Mouse (Mus musculus) heart, postnatal 25 days (tissue): ENCODE data around the gene Zkscan14. TPM values are rescaled to one million over a fixed set of nuclear protein-coding genes. Genes with fewer than 3 reads are reported as not detected.

Experiments used
- DNase-seq: peaks from one replicate; pipeline ENCODE4 v3.0.0; 2022; ENCODE audit warnings: low spot score
- intact Hi-C: fragments of 180-260 bp; cut with DNase I; formaldehyde crosslinking; loops from one replicate; pipeline ENCODE4 v1.15.1; 2025
- total RNA-seq, 2 experiments: library from RNA; stranded (reverse); gene quantifications; 2 replicates each; pipeline ENCODE4 v1.2.3; 2021

Gene Zkscan14
- total RNA-seq, 2 experiments from 2014 or later: 6.2 to 7.2 TPM

- DNase-seq: no peak
- intact Hi-C loops: loop anchor here (2.0 kb wide), 1 partner anchor 24 kb away; no protein-coding TSS in a partner anchor
Measured at GRCm38 (mm10) chr5:145205041-145205440, 3.4 kb upstream of the Zkscan14 start.

- intact Hi-C loops: loop anchor here (2.0 kb wide), 1 partner anchor 25 kb away; no protein-coding TSS in a partner anchor
- DNase-seq: peak; percentile 97
Measured at GRCm38 (mm10) chr5:145203936-145204691, 2.4 kb upstream of the Zkscan14 start, which contains the start of gene Zkscan5. Zkscan5 (plus strand) TSS chr5:145204562.

- intact Hi-C loops: no loop called here
- DNase-seq: no peak
Measured at GRCm38 (mm10) chr5:145202446-145202845, 778 bp upstream of the Zkscan14 start.

GRCm38 (mm10) chr5:145200387-145200786 lies 1.3 kb downstream of the Zkscan14 start:
- DNase-seq: no peak
- intact Hi-C loops: no loop called here

GRCm38 (mm10) chr5:145191962-145192361 lies 9.7 kb downstream of the Zkscan14 start, which contains the start of gene Atp5j2:
Atp5j2 (minus strand) TSS chr5:145192062.
- intact Hi-C loops: loop anchor here (2.0 to 5.0 kb wide), 2 partner anchors 25 to 40 kb away; partner anchors contain the start of genes Cpsf4, Ptcd1 and Zfp655
- DNase-seq: no peak

- intact Hi-C loops: loop anchor here (2.0 to 5.0 kb wide), 2 partner anchors 24 to 41 kb away; partner anchors contain the start of genes Cpsf4, Ptcd1 and Zfp655
- DNase-seq: peak; percentile 78
Measured at GRCm38 (mm10) chr5:145190875-145191798, 10.5 kb downstream of the Zkscan14 start.

GRCm38 (mm10) chr5:145190373-145190772 lies 11.3 kb downstream of the Zkscan14 start:
- DNase-seq: no peak
- intact Hi-C loops: loop anchor here (2.0 to 5.0 kb wide), 2 partner anchors 24 to 42 kb away; partner anchors contain the start of genes Cpsf4, Ptcd1 and Zfp655

- DNase-seq: no peak
- intact Hi-C loops: no loop called here
Measured at GRCm38 (mm10) chr5:145189416-145189815, 12.3 kb downstream of the Zkscan14 start.

- DNase-seq: no peak
- intact Hi-C loops: no loop called here
Measured at GRCm38 (mm10) chr5:145185244-145185643, 16.4 kb downstream of the Zkscan14 start.

- no peak for DNase-seq
- intact Hi-C loops: no loop called here
Measured at GRCm38 (mm10) chr5:145178461-145178980, 23.1 kb downstream of the Zkscan14 start.

GRCm38 (mm10) chr5:145167306-145167661 lies 34.4 kb downstream of the Zkscan14 start:
- DNase-seq: no peak

GRCm38 (mm10) chr5:145166536-145167305 lies 34.9 kb downstream of the Zkscan14 start, which contains the start of the genes Ptcd1 and Cpsf4:
Ptcd1 (minus strand) TSS chr5:145167108.
Cpsf4 (plus strand) TSS chr5:145167213.
- intact Hi-C loops: loop anchor here (2.0 kb wide), 2 partner anchors 24 to 26 kb away; partner anchors contain the start of genes Bud31 and Pdap1
- DNase-seq: peak; percentile 97

More at GRCm38 (mm10) chr5:145167306-145167661, 34.4 kb downstream of the Zkscan14 start:
- intact Hi-C loops: loop anchor here (2.0 kb wide), 2 partner anchors 24 to 26 kb away; partner anchors contain the start of genes Bud31 and Pdap1

- DNase-seq: no peak
- intact Hi-C loops: no loop called here
Measured at GRCm38 (mm10) chr5:145165184-145165583, 36.5 kb downstream of the Zkscan14 start.

- intact Hi-C loops: no loop called here
- DNase-seq: no peak
Measured at GRCm38 (mm10) chr5:145164710-145165109, 37.0 kb downstream of the Zkscan14 start.

- DNase-seq: no peak
- intact Hi-C loops: no loop called here
Measured at GRCm38 (mm10) chr5:145161361-145161760, 40.3 kb downstream of the Zkscan14 start.

- intact Hi-C loops: no loop called here
Measured at GRCm38 (mm10) chr5:145152690-145153089, 49.0 kb downstream of the Zkscan14 start.

GRCm38 (mm10) chr5:145149294-145149693 lies 52.4 kb downstream of the Zkscan14 start:
- DNase-seq: no peak
- intact Hi-C loops: no loop called here

More at GRCm38 (mm10) chr5:145152690-145153089, 49.0 kb downstream of the Zkscan14 start:
- DNase-seq: no peak

- DNase-seq: no peak
- intact Hi-C loops: no loop called here
Measured at GRCm38 (mm10) chr5:145147748-145148147, 53.9 kb downstream of the Zkscan14 start.
